21 mouse cellular contexts compared by ENCODE assay signal in the genomic region with DNA sequence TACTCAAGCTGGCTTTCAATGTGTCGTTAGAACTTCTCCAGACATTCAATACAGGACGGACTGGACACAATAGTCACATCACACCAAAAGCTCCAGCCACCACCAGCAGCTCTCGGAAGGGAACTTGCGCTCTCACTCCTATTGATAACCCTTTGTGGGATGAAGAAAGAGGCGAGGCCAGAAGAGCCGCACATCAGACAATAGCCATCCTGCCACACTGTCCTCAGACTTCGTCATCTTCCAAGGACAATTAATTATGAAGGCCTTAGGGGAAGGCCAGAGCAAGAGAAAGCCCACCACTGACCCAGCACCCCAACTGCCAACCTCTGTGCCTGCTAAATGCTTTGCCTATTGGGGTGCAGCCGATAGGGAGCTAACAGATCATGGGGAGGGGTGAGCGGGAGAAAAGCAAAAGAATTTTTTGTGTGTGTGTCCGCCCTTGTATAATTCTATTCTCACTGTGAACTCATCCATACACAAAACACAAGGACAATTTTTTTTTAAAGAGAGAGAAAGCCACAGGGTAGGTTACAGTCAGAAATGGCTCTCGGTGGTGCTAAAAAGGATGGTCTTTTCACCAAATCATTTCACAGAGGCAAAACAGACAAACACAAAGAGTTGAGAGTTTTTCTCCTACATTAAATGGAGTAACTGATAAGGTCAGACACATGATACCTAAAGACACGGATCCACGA. TPM values are rescaled to one million over a fixed set of nuclear protein-coding genes. Genes with fewer than 3 reads are reported as not detected.
A peak's percentile ranks its signal among the peaks of the same experiment; 100 is the strongest.
DNase-seq lines count a peak whose midpoint lies in the region; ATAC-seq lines count a peak whose summit lies in the region.
"Had no signal": no experiment of that assay in that cellular context is flagged by ENCODE, and none has a peak within 500 bp of the region (broad histone marks: within the 10 kb centered on the region; RNA-seq: fewer than 3 reads in every experiment).

No protein-coding gene starts in this region.

- ATAC-seq in hindbrain, embryonic 11.5 days (ENCODE audit: low FRiP score): no peak
- no peak for ATAC-seq in hindbrain, embryonic 16.5 days
- no peak for ATAC-seq in midbrain, embryonic 15.5 days (replicated peaks)
- ATAC-seq: forebrain, postnatal 0 days; Patski had no signal

- no peak overlapping the region for H3K4me3 ChIP-seq in hindbrain, embryonic 11.5 days (ENCODE audit: low read depth, low read length)
- no peak overlapping the region for H3K4me3 ChIP-seq in hindbrain, embryonic 16.5 days (ENCODE audit: low read length)
- no peak overlapping the region for H3K4me3 ChIP-seq in midbrain, embryonic 10.5 days
- H3K4me3 ChIP-seq in midbrain, embryonic 15.5 days: no peak overlapping the region
- no peak overlapping the region for H3K4me3 ChIP-seq in embryonic facial prominence, embryonic 10.5 days
- H3K4me3 ChIP-seq: embryonic facial prominence, embryonic 12.5 days; embryonic facial prominence, embryonic 15.5 days; heart, embryonic 13.5 days had no signal

- 36% methylated on average over 13 of the region's 13 CpGs for WGBS in hindbrain, embryonic 11.5 days
- 44% methylated on average over 13 of the region's 13 CpGs for WGBS in hindbrain, embryonic 16.5 days
- 48% methylated on average over 13 of the region's 13 CpGs for WGBS in midbrain, embryonic 10.5 days
- 47% methylated on average over 13 of the region's 13 CpGs for WGBS in midbrain, embryonic 15.5 days
- 60% methylated on average over 13 of the region's 13 CpGs for WGBS in embryonic facial prominence, embryonic 10.5 days

- no peaks in the 10 kb centered on the region for H3K9me3 ChIP-seq in hindbrain, embryonic 11.5 days (ENCODE audit: control insufficient read depth, low read length)
- no peaks in the 10 kb centered on the region for H3K9me3 ChIP-seq in hindbrain, embryonic 16.5 days (ENCODE audit: control insufficient read depth, low read length)
- H3K9me3 ChIP-seq in midbrain, embryonic 10.5 days (replicated peaks): no peaks in the 10 kb centered on the region
- H3K9me3 ChIP-seq in midbrain, embryonic 15.5 days: no peaks in the 10 kb centered on the region
- H3K9me3 ChIP-seq in embryonic facial prominence, embryonic 10.5 days: no peaks in the 10 kb centered on the region
- H3K9me3 ChIP-seq: embryonic facial prominence, embryonic 12.5 days; embryonic facial prominence, embryonic 15.5 days; heart, embryonic 13.5 days had no signal

- H3K36me3 ChIP-seq in hindbrain, embryonic 11.5 days (ENCODE audit: control insufficient read depth, insufficient read depth, low read length): no peaks in the 10 kb centered on the region
- H3K36me3 ChIP-seq in hindbrain, embryonic 16.5 days (ENCODE audit: control insufficient read depth, insufficient read depth, low read length): no peaks in the 10 kb centered on the region
- peaks cover 38% of the 10 kb centered on the region for H3K36me3 ChIP-seq in midbrain, embryonic 10.5 days
- H3K36me3 ChIP-seq in midbrain, embryonic 15.5 days (replicated peaks): no peaks in the 10 kb centered on the region
- H3K36me3 ChIP-seq in embryonic facial prominence, embryonic 10.5 days (replicated peaks): no peaks in the 10 kb centered on the region
- H3K36me3 ChIP-seq: embryonic facial prominence, embryonic 12.5 days; embryonic facial prominence, embryonic 15.5 days had no signal

- H3K4me2 ChIP-seq in hindbrain, embryonic 11.5 days (replicated peaks; ENCODE audit: low read depth, low read length): no peak overlapping the region
- no peak overlapping the region for H3K4me2 ChIP-seq in hindbrain, embryonic 16.5 days (ENCODE audit: low read length)
- no peak overlapping the region for H3K4me2 ChIP-seq in midbrain, embryonic 15.5 days
- H3K4me2 ChIP-seq: embryonic facial prominence, embryonic 12.5 days; embryonic facial prominence, embryonic 15.5 days; heart, embryonic 13.5 days had no signal

- 0 out of 2 replicates have a peak overlapping the region, but pooled peaks have one; percentile 1 for H3K27ac ChIP-seq in hindbrain, embryonic 11.5 days (ENCODE audit: low read depth, low read length)
- no peak overlapping the region for H3K27ac ChIP-seq in hindbrain, embryonic 16.5 days (ENCODE audit: low read depth, low read length)
- H3K27ac ChIP-seq in midbrain, embryonic 10.5 days (replicated peaks): peak overlapping the region; percentile 82
- no peak overlapping the region for H3K27ac ChIP-seq in midbrain, embryonic 15.5 days
- peak overlapping the region; percentile 57; the same call in 1 of the 2 replicates for H3K27ac ChIP-seq in embryonic facial prominence, embryonic 10.5 days (replicated peaks)
- H3K27ac ChIP-seq: embryonic facial prominence, embryonic 12.5 days; embryonic facial prominence, embryonic 15.5 days had no signal

- H3K4me1 ChIP-seq in hindbrain, embryonic 11.5 days (replicated peaks; ENCODE audit: control insufficient read depth, insufficient read depth, low read length): peaks cover 8% of the 10 kb centered on the region
- peaks cover 8% of the 10 kb centered on the region; the same call in 1 of the 2 replicates for H3K4me1 ChIP-seq in hindbrain, embryonic 16.5 days (ENCODE audit: control insufficient read depth, insufficient read depth, low read depth, low read length)
- peaks cover 66% of the 10 kb centered on the region for H3K4me1 ChIP-seq in midbrain, embryonic 10.5 days
- peaks cover 34% of the 10 kb centered on the region for H3K4me1 ChIP-seq in midbrain, embryonic 15.5 days
- peaks cover 29% of the 10 kb centered on the region for H3K4me1 ChIP-seq in embryonic facial prominence, embryonic 10.5 days
- H3K4me1 ChIP-seq: embryonic facial prominence, embryonic 12.5 days; embryonic facial prominence, embryonic 15.5 days had no signal

- H3K9ac ChIP-seq in hindbrain, embryonic 11.5 days (ENCODE audit: low read depth, low read length): no peak overlapping the region
- no peak overlapping the region for H3K9ac ChIP-seq in hindbrain, embryonic 16.5 days (ENCODE audit: low read depth, low read length)
- H3K9ac ChIP-seq in midbrain, embryonic 15.5 days: no peak overlapping the region
- H3K9ac ChIP-seq: embryonic facial prominence, embryonic 12.5 days; embryonic facial prominence, embryonic 15.5 days; forebrain, postnatal 0 days had no signal

- DNase-seq in hindbrain, embryonic 11.5 days (ENCODE audit: low spot score): no peak
- DNase-seq in midbrain, embryonic 10.5 days (ENCODE audit: low spot score): no peak
- DNase-seq in Muller cell, postnatal 12 days (ENCODE audit: inconsistent ontology term): peak; percentile 84
- no peak for DNase-seq in embryonic facial prominence, embryonic 10.5 days (ENCODE audit: low spot score)
- DNase-seq in ovary, postnatal 14 days (ENCODE audit: low spot score): no peak
- DNase-seq in frontal cortex, postnatal 14 days (ENCODE audit: low spot score in 2 of 2): no peak
- DNase-seq: adrenal gland, postnatal 10 days; adrenal gland, postnatal 36 days; cerebellum, adult 18-20 months; cerebellum, adult 9-10 months; cerebellum, postnatal 14 days; forebrain, postnatal 0 days; gastrocnemius, postnatal 25 days; heart, adult 18-20 months; heart, postnatal 14 days had no signal

- H3K27me3 ChIP-seq in hindbrain, embryonic 11.5 days (ENCODE audit: control insufficient read depth, insufficient read depth, low read length): no peaks in the 10 kb centered on the region
- H3K27me3 ChIP-seq in hindbrain, embryonic 16.5 days (replicated peaks; ENCODE audit: control insufficient read depth, insufficient read depth, low read length): no peaks in the 10 kb centered on the region
- peaks cover 16% of the 10 kb centered on the region for H3K27me3 ChIP-seq in midbrain, embryonic 10.5 days (ENCODE audit: low read depth, poor library complexity, severe bottlenecking)
- H3K27me3 ChIP-seq in midbrain, embryonic 15.5 days (replicated peaks): no peaks in the 10 kb centered on the region
- peaks cover 25% of the 10 kb centered on the region for H3K27me3 ChIP-seq in embryonic facial prominence, embryonic 10.5 days (replicated peaks; ENCODE audit: low read depth, poor library complexity, severe bottlenecking)
- H3K27me3 ChIP-seq: embryonic facial prominence, embryonic 12.5 days; embryonic facial prominence, embryonic 15.5 days; heart, embryonic 13.5 days; Patski had no signal

RNA-seq across cellular contexts. Expression of a gene that starts 30.7 kb away (rescaled TPM):
- polyA plus RNA-seq in hindbrain, embryonic 11.5 days (2014; fragmentation: Nextera tagmentation; extraction: Ambion mirVana): 8.5 and 9.0 TPM in 2 replicates
- polyA plus RNA-seq in hindbrain, embryonic 16.5 days (2015; fragmentation: Nextera tagmentation; extraction: Ambion mirVana): 6.1 and 6.9 TPM in 2 replicates
- polyA plus RNA-seq in midbrain, embryonic 10.5 days (2016; fragmentation: Nextera tagmentation; extraction: Ambion mirVana): 6.5 and 10.3 TPM in 2 replicates
- 11.1 and 14.1 TPM in 2 replicates for polyA plus RNA-seq in midbrain, embryonic 15.5 days (2015; fragmentation: Nextera tagmentation; extraction: Ambion mirVana)
- polyA plus RNA-seq in embryonic facial prominence, embryonic 10.5 days (2016; fragmentation: Nextera tagmentation; extraction: Ambion mirVana): 3.0 and 3.9 TPM in 2 replicates

Comparison
In these comparisons a context has a peak if more than half of its experiments do, and no peak if none do; other contexts are left out.
1. H3K27ac ChIP-seq: peak in hindbrain, embryonic 11.5 days (single experiment), midbrain, embryonic 10.5 days (single experiment) and embryonic facial prominence, embryonic 10.5 days (single experiment); none in hindbrain, embryonic 16.5 days (single experiment) and midbrain, embryonic 15.5 days (single experiment).